Comparison of ENCODE assay signal across 8 mouse cellular contexts in genomic region chr5:52833005-52833404, GRCm38 (mm10). TPM values are rescaled to one million over a fixed set of nuclear protein-coding genes. Genes with fewer than 3 reads are reported as not detected.
DNase-seq lines count a peak whose midpoint lies in the region; ATAC-seq and TF ChIP-seq lines count a peak whose summit lies in the region.

No protein-coding gene starts in this region.

- H3K4me1 ChIP-seq in forebrain, postnatal 0 days (ENCODE audit: insufficient read depth): peaks cover 15% of the 10 kb centered on the region
- H3K4me1 ChIP-seq in limb, embryonic 11.5 days (ENCODE audit: control insufficient read depth, insufficient read depth, low read length): peaks cover 11% of the 10 kb centered on the region
- H3K4me1 ChIP-seq in midbrain, embryonic 13.5 days (replicated peaks): peaks cover 25% of the 10 kb centered on the region

- H3K4me2 ChIP-seq in forebrain, postnatal 0 days (ENCODE audit: low read depth): peak overlapping the region; percentile 70
- no peak overlapping the region; the same call in 1 of the 2 replicates for H3K4me2 ChIP-seq in limb, embryonic 11.5 days (ENCODE audit: low read depth, severe bottlenecking)
- H3K4me2 ChIP-seq in midbrain, embryonic 13.5 days (replicated peaks): peak overlapping the region; percentile 87

- H3K36me3 ChIP-seq in forebrain, postnatal 0 days (ENCODE audit: insufficient read depth): peaks cover 7% of the 10 kb centered on the region; the same call in 1 of the 2 replicates
- H3K36me3 ChIP-seq in limb, embryonic 11.5 days (ENCODE audit: control insufficient read depth, insufficient read depth, low read length): no peaks in the 10 kb centered on the region
- H3K36me3 ChIP-seq in midbrain, embryonic 13.5 days: peaks cover 5% of the 10 kb centered on the region

- H3K4me3 ChIP-seq in left cerebral cortex, adult 2 months: peak overlapping the region; percentile 72; the same call in 1 of the 2 replicates
- H3K4me3 ChIP-seq in forebrain, postnatal 0 days (ENCODE audit: low read depth, low read length): peak overlapping the region; percentile 86
- H3K4me3 ChIP-seq in limb, embryonic 11.5 days (ENCODE audit: low read depth, low read length): no peak overlapping the region
- peak overlapping the region; percentile 82 for H3K4me3 ChIP-seq in midbrain, embryonic 13.5 days (replicated peaks)

- no peak for DNase-seq in left cerebral cortex, adult 2 months (ENCODE audit: extremely low spot score in 1 of 2, low spot score in 2 of 2)
- no peak for DNase-seq in left cerebral cortex, adult 9 months (ENCODE audit: low spot score in 2 of 2)
- DNase-seq in brain, adult 2 months (ENCODE audit: low read depth, low spot score): peak; percentile 27
- DNase-seq in forebrain, postnatal 0 days: peak; percentile 32
- DNase-seq in limb, embryonic 11.5 days (ENCODE audit: low spot score): no peak
- no peak for DNase-seq in right cerebral cortex, postnatal 14 days
- no peak for DNase-seq in gastrocnemius, postnatal 10 days

- peak overlapping the region; percentile 93 for H3K9ac ChIP-seq in forebrain, postnatal 0 days
- H3K9ac ChIP-seq in limb, embryonic 11.5 days (ENCODE audit: low read length): no peak overlapping the region
- 0 out of 2 replicates have a peak overlapping the region, but pooled peaks have one; percentile 57 for H3K9ac ChIP-seq in midbrain, embryonic 13.5 days (replicated peaks)

- intact Hi-C loops in left cerebral cortex, adult 2 months (cut with DNase I): no loop called here

- TF ChIP-seq CTCF in left cerebral cortex, adult 2 months (IDR thresholded peaks at IDR 0.05): no peak
- no peak for TF ChIP-seq CTCF in forebrain, postnatal 0 days (IDR thresholded peaks at IDR 0.05; ENCODE audit: low read depth)

- H3K9me3 ChIP-seq in forebrain, postnatal 0 days (ENCODE audit: low read length): no peaks in the 10 kb centered on the region
- H3K9me3 ChIP-seq in limb, embryonic 11.5 days (ENCODE audit: control insufficient read depth, low read length): no peaks in the 10 kb centered on the region
- no peaks in the 10 kb centered on the region for H3K9me3 ChIP-seq in midbrain, embryonic 13.5 days

- no peaks in the 10 kb centered on the region for H3K27me3 ChIP-seq in forebrain, postnatal 0 days (ENCODE audit: insufficient read depth, low read length)
- H3K27me3 ChIP-seq in limb, embryonic 11.5 days (ENCODE audit: control insufficient read depth, insufficient read depth, low read length): no peaks in the 10 kb centered on the region
- no peaks in the 10 kb centered on the region for H3K27me3 ChIP-seq in midbrain, embryonic 13.5 days

- ATAC-seq in forebrain, postnatal 0 days: no peak
- ATAC-seq in limb, embryonic 11.5 days (ENCODE audit: insufficient number of reproducible peaks, low FRiP score, low TSS enrichment, low read depth): no peak
- no peak for ATAC-seq in midbrain, embryonic 13.5 days

- H3K27ac ChIP-seq in left cerebral cortex, adult 2 months: peak overlapping the region; percentile 80
- peak overlapping the region; percentile 89 for H3K27ac ChIP-seq in forebrain, postnatal 0 days (ENCODE audit: low read depth, low read length)
- peak overlapping the region; percentile 80; the same call in 1 of the 2 replicates for H3K27ac ChIP-seq in limb, embryonic 11.5 days (replicated peaks; ENCODE audit: low read depth, low read length)
- H3K27ac ChIP-seq in midbrain, embryonic 13.5 days: peak overlapping the region; percentile 88

RNA-seq across cellular contexts. Expression of gene Anapc4, which starts 0.8 kb away (rescaled TPM):
- total RNA-seq in left cerebral cortex, adult 2 months (2021): 10 to 100 TPM; 69.3 to 71.6 TPM
- total RNA-seq in forebrain, postnatal 0 days (2014; rRNA removed): 65.0 and 76.6 TPM in 2 replicates
- 62.7 and 78.1 TPM in 2 replicates for polyA plus RNA-seq in forebrain, postnatal 0 days (2015; fragmentation: Nextera tagmentation; extraction: Ambion mirVana)
- 129 and 133 TPM in 2 replicates for polyA plus RNA-seq in limb, embryonic 11.5 days (2014; fragmentation: Nextera tagmentation; extraction: Ambion mirVana)
- polyA plus RNA-seq in midbrain, embryonic 13.5 days (2015; fragmentation: Nextera tagmentation; extraction: Ambion mirVana): 116 and 131 TPM in 2 replicates
- 10 to 100 TPM; 42.5 to 52.7 TPM for total RNA-seq in gastrocnemius, postnatal 10 days (2021)

RNA-seq across cellular contexts. Expression of gene Zcchc4, which starts 57.8 kb away (rescaled TPM):
- 10 to 100 TPM in 1 of 2 experiments, 1 to 10 TPM in 1; 9.0 to 10.4 TPM for total RNA-seq in left cerebral cortex, adult 2 months (2021)
- 10.6 and 11.0 TPM in 2 replicates for total RNA-seq in forebrain, postnatal 0 days (2014; rRNA removed)
- 3.9 and 6.8 TPM in 2 replicates for polyA plus RNA-seq in forebrain, postnatal 0 days (2015; fragmentation: Nextera tagmentation; extraction: Ambion mirVana)
- polyA plus RNA-seq in limb, embryonic 11.5 days (2014; fragmentation: Nextera tagmentation; extraction: Ambion mirVana): 23.6 and 23.7 TPM in 2 replicates
- 13.9 and 14.0 TPM in 2 replicates for polyA plus RNA-seq in midbrain, embryonic 13.5 days (2015; fragmentation: Nextera tagmentation; extraction: Ambion mirVana)
- total RNA-seq in gastrocnemius, postnatal 10 days (2021): 1 to 10 TPM; 5.5 to 7.5 TPM

Comparison
In these comparisons a context has a peak if more than half of its experiments do, and no peak if none do; other contexts are left out.
1. DNase-seq: peak in brain, adult 2 months (single experiment) and forebrain, postnatal 0 days (single experiment); none in left cerebral cortex, adult 2 months (0 of 2), left cerebral cortex, adult 9 months (0 of 2), limb, embryonic 11.5 days (single experiment), right cerebral cortex, postnatal 14 days (single experiment) and gastrocnemius, postnatal 10 days (single experiment).
2. Peak in every context shown above with its lines, with median percentiles within 50 percentile points of each other: H3K27ac ChIP-seq.